Comparison of ENCODE assay signal across 30 mouse cellular contexts in genomic region chr1:79978156-79978555, GRCm38 (mm10).
A peak's percentile ranks its signal among the peaks of the same experiment; 100 is the strongest.
DNase-seq lines count a peak whose midpoint lies in the region; ATAC-seq and TF ChIP-seq lines count a peak whose summit lies in the region.
"Had no signal": no experiment of that assay in that cellular context is flagged by ENCODE, and none has a peak within 500 bp of the region (broad histone marks: within the 10 kb centered on the region; RNA-seq: fewer than 3 reads in every experiment).

No protein-coding gene starts in this region.

- TF ChIP-seq CTCF in intestine, postnatal 0 days (IDR thresholded peaks at IDR 0.05; ENCODE audit: low read depth), result no peak

- H3K4me2 ChIP-seq in midbrain, embryonic 11.5 days, result no peak overlapping the region
- H3K4me2 ChIP-seq in midbrain, embryonic 13.5 days (replicated peaks), result no peak overlapping the region
- H3K4me2 ChIP-seq in intestine, postnatal 0 days (replicated peaks; ENCODE audit: low read depth), result no peak overlapping the region
- H3K4me2 ChIP-seq: forebrain, embryonic 15.5 days; heart, embryonic 11.5 days; hindbrain, embryonic 12.5 days; kidney, embryonic 15.5 days; limb, embryonic 12.5 days; liver, embryonic 11.5 days; neural tube, embryonic 15.5 days had no signal

- intact Hi-C loops in left cerebral cortex, postnatal 25 days (cut with DNase I), result no loop called here

- H3K27ac ChIP-seq in midbrain, embryonic 11.5 days (ENCODE audit: low read depth, low read length), result no peak overlapping the region
- H3K27ac ChIP-seq in midbrain, embryonic 13.5 days, result no peak overlapping the region
- no peak overlapping the region for H3K27ac ChIP-seq in limb, embryonic 10.5 days
- no peak overlapping the region for H3K27ac ChIP-seq in intestine, postnatal 0 days (ENCODE audit: low read depth, low read length)
- H3K27ac ChIP-seq: forebrain, embryonic 10.5 days; forebrain, embryonic 15.5 days; hindbrain, embryonic 12.5 days; kidney, embryonic 15.5 days; layer of hippocampus, adult 2 months; neural tube, embryonic 15.5 days had no signal

- no peaks in the 10 kb centered on the region for H3K27me3 ChIP-seq in midbrain, embryonic 11.5 days (ENCODE audit: control insufficient read depth, insufficient read depth, low read length)
- no peaks in the 10 kb centered on the region for H3K27me3 ChIP-seq in midbrain, embryonic 13.5 days
- H3K27me3 ChIP-seq in limb, embryonic 10.5 days (ENCODE audit: low read depth, poor library complexity, severe bottlenecking), result no peaks in the 10 kb centered on the region
- no peaks in the 10 kb centered on the region for H3K27me3 ChIP-seq in intestine, postnatal 0 days (replicated peaks; ENCODE audit: control insufficient read depth, insufficient read depth, low read length)
- H3K27me3 ChIP-seq: forebrain, embryonic 15.5 days; hindbrain, embryonic 12.5 days; kidney, embryonic 15.5 days; limb, embryonic 12.5 days; neural tube, embryonic 15.5 days had no signal

- H3K9me3 ChIP-seq in midbrain, embryonic 11.5 days (ENCODE audit: control insufficient read depth, low read length), result no peaks in the 10 kb centered on the region
- H3K9me3 ChIP-seq in midbrain, embryonic 13.5 days, result no peaks in the 10 kb centered on the region
- H3K9me3 ChIP-seq in limb, embryonic 10.5 days (replicated peaks), result no peaks in the 10 kb centered on the region
- H3K9me3 ChIP-seq in intestine, postnatal 0 days (ENCODE audit: control insufficient read depth), result no peaks in the 10 kb centered on the region
- H3K9me3 ChIP-seq: forebrain, embryonic 10.5 days; forebrain, embryonic 15.5 days; hindbrain, embryonic 12.5 days; kidney, embryonic 15.5 days; limb, embryonic 12.5 days; neural tube, embryonic 15.5 days had no signal

- H3K4me3 ChIP-seq in midbrain, embryonic 11.5 days (ENCODE audit: low read depth, low read length), result no peak overlapping the region
- no peak overlapping the region for H3K4me3 ChIP-seq in midbrain, embryonic 13.5 days (replicated peaks)
- no peak overlapping the region for H3K4me3 ChIP-seq in limb, embryonic 10.5 days
- H3K4me3 ChIP-seq in intestine, postnatal 0 days (ENCODE audit: low read depth, low read length), result no peak overlapping the region
- H3K4me3 ChIP-seq: forebrain, embryonic 10.5 days; forebrain, embryonic 15.5 days; hindbrain, embryonic 12.5 days; kidney, embryonic 15.5 days; layer of hippocampus, adult 2 months; limb, embryonic 12.5 days; neural tube, embryonic 15.5 days had no signal

- H3K9ac ChIP-seq in midbrain, embryonic 11.5 days (ENCODE audit: low read length), result no peak overlapping the region
- no peak overlapping the region for H3K9ac ChIP-seq in midbrain, embryonic 13.5 days (replicated peaks)
- no peak overlapping the region for H3K9ac ChIP-seq in intestine, postnatal 0 days (ENCODE audit: low read depth, low read length)
- H3K9ac ChIP-seq: forebrain, embryonic 15.5 days; hindbrain, embryonic 12.5 days; kidney, embryonic 15.5 days; limb, embryonic 12.5 days; neural tube, embryonic 15.5 days had no signal

- no peaks in the 10 kb centered on the region for H3K36me3 ChIP-seq in midbrain, embryonic 11.5 days (ENCODE audit: control insufficient read depth, insufficient read depth, low read length)
- H3K36me3 ChIP-seq in midbrain, embryonic 13.5 days, result no peaks in the 10 kb centered on the region
- no peaks in the 10 kb centered on the region for H3K36me3 ChIP-seq in limb, embryonic 10.5 days
- H3K36me3 ChIP-seq in intestine, postnatal 0 days (ENCODE audit: control insufficient read depth, insufficient read depth), result no peaks in the 10 kb centered on the region
- H3K36me3 ChIP-seq: forebrain, embryonic 10.5 days; forebrain, embryonic 15.5 days; G1E; hindbrain, embryonic 12.5 days; kidney, embryonic 15.5 days; limb, embryonic 12.5 days; neural tube, embryonic 15.5 days had no signal

- WGBS in midbrain, embryonic 11.5 days, result 87% methylated on average over 5 of the region's 5 CpGs
- 91% methylated on average over 5 of the region's 5 CpGs for WGBS in midbrain, embryonic 13.5 days
- 23% methylated on average over 5 of the region's 5 CpGs for WGBS in limb, embryonic 10.5 days
- 63% methylated on average over 5 of the region's 5 CpGs for WGBS in intestine, postnatal 0 days

- ATAC-seq in midbrain, embryonic 11.5 days (ENCODE audit: low FRiP score), result no peak
- no peak for ATAC-seq in midbrain, embryonic 13.5 days
- no peak for ATAC-seq in intestine, postnatal 0 days
- ATAC-seq: forebrain, embryonic 15.5 days had no signal

- DNase-seq in embryo, embryonic 11 days, result peak; percentile 21
- no peak for DNase-seq in embryo, embryonic 10 days (ENCODE audit: low spot score)
- DNase-seq in midbrain, embryonic 11.5 days (ENCODE audit: low spot score, missing footprints), result peak; percentile 45
- DNase-seq in limb, embryonic 10.5 days (ENCODE audit: low spot score), result peak; percentile 36
- no peak for DNase-seq in left cerebral cortex, postnatal 25 days (ENCODE audit: low spot score in 2 of 2)
- DNase-seq: adrenal gland, postnatal 10 days; cerebellum, adult 8-10 months; cerebellum, postnatal 36 days; gastrocnemius, postnatal 14 days; heart, postnatal 36 days; kidney, adult 11 months; kidney, postnatal 36 days; layer of hippocampus, postnatal 36 days; lung, postnatal 36 days; midbrain, embryonic 14.5 days; retina, postnatal 1 day; right cerebral cortex, postnatal 14 days; thymus, postnatal 4 days had no signal

- no peaks in the 10 kb centered on the region for H3K4me1 ChIP-seq in midbrain, embryonic 11.5 days (ENCODE audit: control insufficient read depth, insufficient read depth, low read length)
- no peaks in the 10 kb centered on the region for H3K4me1 ChIP-seq in midbrain, embryonic 13.5 days (replicated peaks)
- H3K4me1 ChIP-seq in limb, embryonic 10.5 days, result peaks cover 36% of the 10 kb centered on the region
- H3K4me1 ChIP-seq in intestine, postnatal 0 days (replicated peaks; ENCODE audit: control insufficient read depth, insufficient read depth, low read length), result no peaks in the 10 kb centered on the region
- H3K4me1 ChIP-seq: forebrain, embryonic 15.5 days; hindbrain, embryonic 12.5 days; neural tube, embryonic 15.5 days had no signal

Comparison
In these comparisons a context has a peak if more than half of its experiments do, and no peak if none do; other contexts are left out.
1. DNase-seq: peak in embryo, embryonic 11 days (single experiment), midbrain, embryonic 11.5 days (single experiment) and limb, embryonic 10.5 days (single experiment); none in embryo, embryonic 10 days (single experiment) and left cerebral cortex, postnatal 25 days (0 of 2).